Mouse (Mus musculus) CD8-positive naive resting alpha-beta T cell, adult 2 months (primary cell): ENCODE data around the gene Col20a1.

Experiments
- DNase-seq, 2 experiments: peaks; one replicate each; pipeline ENCODE4 v3.0.0; 2022; ENCODE audit warnings: low read depth in 2 of 2, low spot score in 2 of 2

Col20a1 gene

GRCm38 (mm10) chr2:181060127-181060526, 73.8 kb downstream of the Col20a1 start:
- peak; percentile 15 to 48 for DNase-seq

- DNase-seq = no peak
Observed at GRCm38 (mm10) chr2:181065827-181066226, 79.5 kb downstream of the Col20a1 start.
